Mouse (Mus musculus) limb, embryonic 14.5 days (tissue): ENCODE results near the gene Coq5. TPM values are rescaled to one million over a fixed set of nuclear protein-coding genes. Genes with fewer than 3 reads are reported as not detected.
A peak's percentile ranks its signal among the peaks of the same experiment; 100 is the strongest.

ENCODE experiments used
- ATAC-seq: fragments of 200-750 bp; cut with Nextera tagmentation; 2 replicates; pipeline ENCODE4 v1.8.0; 2017; ENCODE audit warnings: low read depth, moderate number of reproducible peaks, moderate TSS enrichment; ENCODE audit not compliant: low FRiP score
- DNase-seq: peaks from one replicate; pipeline ENCODE4 v3.0.0-alpha.2; 2015; ENCODE audit warnings: low spot score
- H3K27ac ChIP-seq: fragments of 300-500 bp; sonication (generic); replicated peaks from 2 replicates; pipeline ENCODE4 v1.5.1; 2014; ENCODE audit warnings: low read depth, mild to moderate bottlenecking, low read length, moderate library complexity, mixed read lengths
- H3K27me3 ChIP-seq: fragments of 300-500 bp; sonication (generic); 2 replicates; pipeline ENCODE4 v1.6.1; 2014; ENCODE audit warnings: low read length, mixed read lengths; ENCODE audit not compliant: control insufficient read depth, insufficient read depth
- H3K36me3 ChIP-seq: fragments of 300-500 bp; sonication (generic); 2 replicates; pipeline ENCODE4 v1.6.1; 2014; ENCODE audit warnings: mild to moderate bottlenecking, low read length, moderate library complexity, mixed read lengths; ENCODE audit not compliant: control insufficient read depth, insufficient read depth
- H3K4me1 ChIP-seq: fragments of 300-500 bp; sonication (generic); 2 replicates; pipeline ENCODE4 v1.6.1; 2014; ENCODE audit warnings: antibody characterized with exemption, low read length, mixed read lengths; ENCODE audit not compliant: control insufficient read depth, insufficient read depth
- H3K4me2 ChIP-seq: fragments of 300-500 bp; sonication (generic); replicated peaks from 2 replicates; pipeline ENCODE4 v1.6.1; 2014; ENCODE audit warnings: low read depth, mild to moderate bottlenecking, low read length, moderate library complexity; ENCODE audit not compliant: severe bottlenecking
- H3K4me3 ChIP-seq: fragments of 300-500 bp; sonication (generic); replicated peaks from 2 replicates; pipeline ENCODE4 v1.5.1; 2014; ENCODE audit warnings: low read length
- H3K9ac ChIP-seq: fragments of 300-500 bp; sonication (generic); 2 replicates; pipeline ENCODE4 v1.6.1; 2014; ENCODE audit warnings: mild to moderate bottlenecking, low read depth, low read length, moderate library complexity; ENCODE audit not compliant: severe bottlenecking
- H3K9me3 ChIP-seq: fragments of 300-500 bp; sonication (generic); 2 replicates; pipeline ENCODE4 v1.6.1; 2016; ENCODE audit warnings: low read length; ENCODE audit not compliant: control insufficient read depth
- POLR2A ChIP-seq: fragments of 200-500 bp; IDR thresholded peaks from 2 replicates; pipeline ENCODE4 v1.8.0; 2012; ENCODE audit warnings: inconsistent platforms, mild to moderate bottlenecking, moderate library complexity, borderline replicate concordance; ENCODE audit not compliant: insufficient read depth, insufficient read length; ENCODE audit errors: extremely low read depth
- WGBS: fragments of 180-500 bp; shearing (Covaris S2); extraction: QIAGEN DNeasy Blood & Tissue Kit; methylation state at CpG from one replicate; pipeline ENCODE4 v1.1.7; 2014; 5-methylcytosine and 5-hydroxymethylcytosine counted together
- polyA plus RNA-seq, 2 experiments: library from polyadenylated mRNA; depleted of rRNA in 1 of 2; stranded (reverse) in 1 of 2; unstranded in 1 of 2; fragments of >200 nt; fragmentation: Nextera tagmentation in 1 of 2; extraction: Ambion mirVana in 1 of 2; gene quantifications; 2 replicates each; pipeline versions ENCODE4 v1.2.1 to v1.2.3; 2012 to 2014

Coq5 gene
- polyA plus RNA-seq, 2 experiments: 13.7 to 38.5 TPM

- Histone ChIP-seq H3K27me3 (no peaks in the 10 kb centered on the region), H3K4me1 (peaks cover 25% of the 10 kb centered on the region), H3K4me3 (no peak overlapping the region), H3K9ac (no peak overlapping the region), H3K9me3 (no peaks in the 10 kb centered on the region), H3K36me3 (no peaks in the 10 kb centered on the region), H3K4me2 (no peak overlapping the region), H3K27ac (peak overlapping the region; percentile 33; the same call in 1 of the 2 replicates)
- DNase-seq (no peak), ATAC-seq (no peak)
- TF ChIP-seq POLR2A: no peak
- WGBS: 24% methylated on average over 5 of the region's 5 CpGs
Measured at GRCm38 (mm10) chr5:115313668-115313943, 34.1 kb downstream of the Coq5 start.

- peak overlapping the region; percentile 45 for H3K9ac ChIP-seq
- TF ChIP-seq POLR2A: no peak
- H3K9me3 ChIP-seq: no peaks in the 10 kb centered on the region
- ATAC-seq (no peak; the same call in 1 of the 2 replicates), DNase-seq (no peak)
- no peak overlapping the region for H3K4me3 ChIP-seq
- peak overlapping the region; percentile 82 for H3K27ac ChIP-seq
- H3K4me2 ChIP-seq: peak overlapping the region; percentile 10
- no peaks in the 10 kb centered on the region for H3K27me3 ChIP-seq
- no peaks in the 10 kb centered on the region for H3K36me3 ChIP-seq
- WGBS: 6% methylated on average over 14 of the region's 14 CpGs
- peaks cover 37% of the 10 kb centered on the region for H3K4me1 ChIP-seq
Measured at GRCm38 (mm10) chr5:115316968-115317644, 37.6 kb downstream of the Coq5 start.

GRCm38 (mm10) chr5:115317645-115318328 lies 38.3 kb downstream of the Coq5 start:
- H3K27me3 ChIP-seq: no peaks in the 10 kb centered on the region
- peak overlapping the region; percentile 82 for H3K27ac ChIP-seq
- H3K9ac ChIP-seq: no peak overlapping the region
- WGBS: 1% methylated on average over 10 of the region's 10 CpGs
- no peak for TF ChIP-seq POLR2A
- ATAC-seq (peak; percentile 74), DNase-seq (peak; percentile 74)
- H3K4me1 ChIP-seq: peaks cover 37% of the 10 kb centered on the region
- H3K4me3 ChIP-seq: no peak overlapping the region; the same call in 1 of the 2 replicates
- peak overlapping the region; percentile 10 for H3K4me2 ChIP-seq
- no peaks in the 10 kb centered on the region for H3K9me3 ChIP-seq
- no peaks in the 10 kb centered on the region for H3K36me3 ChIP-seq

GRCm38 (mm10) chr5:115319004-115319940 lies 39.8 kb downstream of the Coq5 start:
- peak; percentile 79 for ATAC-seq
- no peaks in the 10 kb centered on the region for H3K36me3 ChIP-seq

More at GRCm38 (mm10) chr5:115319004-115319940, 39.8 kb downstream of the Coq5 start:
- Histone ChIP-seq H3K4me3 (peak overlapping the region; percentile 38), H3K27ac (peak overlapping the region; percentile 61; the same call in 1 of the 2 replicates), H3K4me1 (peaks cover 33% of the 10 kb centered on the region), H3K9ac (peak overlapping the region; percentile 53), H3K9me3 (no peaks in the 10 kb centered on the region), H3K4me2 (peak overlapping the region; percentile 84), H3K27me3 (no peaks in the 10 kb centered on the region)
- peak; percentile 84 for DNase-seq
- no peak for TF ChIP-seq POLR2A
- under 1% methylated on average over 22 of the region's 22 CpGs for WGBS
